Mouse (Mus musculus) cerebellum, adult 18-20 months (tissue): ENCODE data around the gene Pcbp1.
"Not testable (repeated sequence)": the region's sequence is repeated elsewhere in the genome, so short reads cannot be mapped to it uniquely, and the experiment has no call there.

Experiments used
- DNase-seq, 2 experiments: peaks; one replicate each; pipeline ENCODE4 v3.0.0; 2021

Pcbp1 gene

DNA sequence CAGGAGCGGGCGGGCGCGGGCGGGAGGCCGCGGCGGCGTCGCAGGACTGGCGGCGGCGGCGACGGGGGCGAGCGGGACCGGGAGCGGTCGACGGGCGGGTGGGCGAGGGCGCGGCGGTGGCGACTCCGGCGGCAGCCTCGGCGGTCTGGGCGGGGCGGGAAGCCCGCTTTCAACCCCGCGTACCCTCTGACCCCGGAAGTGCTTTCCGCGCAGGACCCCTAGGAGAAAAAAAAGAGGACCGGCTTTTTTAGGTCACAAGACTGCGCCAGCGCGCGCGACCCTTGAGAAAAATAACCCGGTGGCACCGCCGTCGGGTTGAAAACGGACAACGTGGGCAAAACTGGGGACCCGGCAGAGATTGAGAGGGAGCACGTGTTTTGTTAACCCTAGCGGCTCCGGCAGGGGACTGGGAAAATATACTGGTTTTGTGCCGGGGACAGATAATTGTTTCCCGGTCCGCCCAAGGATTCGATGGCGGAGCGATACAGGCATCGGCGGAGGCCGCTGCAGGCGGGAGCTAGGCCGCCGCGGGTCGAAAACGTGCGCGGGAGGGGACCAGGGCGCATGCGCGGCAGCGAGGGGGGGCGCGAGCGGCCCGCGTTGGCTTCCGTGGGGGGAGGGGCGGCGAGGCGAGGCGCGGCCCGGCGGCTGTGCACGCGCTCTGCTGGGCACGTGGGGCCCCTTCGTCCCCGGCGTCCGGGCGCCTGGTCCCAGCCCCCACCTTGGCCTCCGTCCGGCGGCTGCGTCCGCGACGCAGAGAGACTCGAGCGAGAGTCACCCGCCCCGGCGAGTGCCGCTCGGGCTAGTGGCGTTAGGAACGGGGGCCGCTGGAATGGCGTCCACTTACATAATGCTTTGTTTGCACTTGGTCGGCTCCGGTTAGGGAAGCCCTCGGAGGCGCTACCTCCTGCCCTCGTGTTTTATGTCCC lies at the start of gene Pcbp1:
Gene Pcbp1, minus strand, starts transcription at position 290 of the 929 bp plus-strand sequence.
- DNase-seq: peak; percentile 94 to 100

- DNase-seq: no peak
Observed at GRCm38 (mm10) chr6:86574495-86574894, 48.4 kb upstream of the Pcbp1 start.

DNA sequence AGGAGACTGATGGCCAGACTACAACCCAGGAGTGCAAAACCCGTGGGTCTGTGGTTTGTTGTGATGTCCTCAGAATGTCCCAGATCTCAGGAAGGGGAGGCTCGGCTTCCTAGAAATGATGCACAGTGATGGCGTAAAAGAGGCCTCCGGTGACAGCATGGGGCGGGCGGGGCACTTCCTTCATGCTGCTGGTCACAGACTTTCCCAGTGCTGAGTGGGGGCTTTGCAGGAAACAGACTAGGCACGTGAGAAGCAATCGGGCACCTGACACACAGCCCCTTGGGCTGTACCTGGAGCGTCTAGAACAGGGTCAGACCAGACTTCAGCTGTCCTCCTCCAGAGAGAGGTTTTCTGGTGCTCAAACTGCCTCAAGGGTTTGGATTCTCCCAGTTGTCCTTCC lies 44.7 kb upstream of the Pcbp1 start:
- peak in 1 of 2 experiments; percentile 23 for DNase-seq

DNA sequence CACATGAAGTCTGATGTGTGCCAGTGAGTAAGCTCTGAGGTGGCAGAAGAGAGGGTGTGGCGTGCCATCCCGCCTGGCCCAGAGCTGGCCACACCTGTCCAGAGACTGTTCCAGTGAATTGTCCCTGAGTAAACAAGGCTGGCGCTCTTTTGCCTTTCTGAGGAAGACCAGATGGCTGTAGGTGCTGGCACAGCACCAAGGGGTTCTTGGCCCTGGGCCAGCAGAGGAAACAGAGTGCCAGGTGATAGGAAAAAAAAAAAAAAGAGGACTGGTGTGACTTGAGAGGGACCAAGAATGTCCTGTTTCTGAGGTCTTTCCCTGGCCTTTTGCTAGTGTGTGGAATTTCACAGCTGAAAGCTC lies 43.3 kb upstream of the Pcbp1 start:
- DNase-seq: peak; percentile 64 to 84

DNA sequence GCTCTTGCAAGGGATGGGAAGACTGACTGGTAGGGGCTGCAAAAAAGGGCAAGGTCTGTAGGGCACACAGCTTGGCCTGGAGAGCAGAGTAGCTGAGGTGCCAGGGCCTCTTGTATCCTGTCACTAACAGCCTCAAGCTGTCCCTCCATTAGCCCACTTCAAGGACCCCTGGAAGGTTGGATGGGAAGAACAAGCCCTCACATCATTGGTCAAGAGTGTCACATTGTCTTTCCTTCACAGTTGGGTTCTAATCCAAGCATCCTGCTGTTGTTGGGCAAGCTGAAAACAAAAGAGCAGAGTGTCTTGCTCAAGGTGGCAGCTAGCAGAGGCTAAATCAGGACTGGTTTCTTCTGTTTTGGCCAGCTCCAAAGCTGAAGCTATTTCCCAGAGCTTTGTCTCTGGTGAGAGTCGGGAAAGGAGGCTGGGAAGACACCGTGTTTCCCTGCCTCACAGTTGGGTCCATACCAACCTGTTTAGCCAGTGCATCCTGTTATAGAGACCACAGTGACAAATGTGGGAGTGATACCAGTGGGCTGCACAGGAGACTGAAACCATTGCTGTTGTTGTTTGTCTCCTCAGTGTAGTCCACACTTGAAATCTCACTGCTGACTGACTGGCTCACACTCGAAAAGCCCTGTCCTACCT lies 42.8 kb upstream of the Pcbp1 start:
- peak in 1 of 2 experiments; percentile 17 for DNase-seq

GRCm38 (mm10) chr6:86565782-86566181 lies 39.7 kb upstream of the Pcbp1 start:
- no peak for DNase-seq

GRCm38 (mm10) chr6:86557182-86557581 lies 31.1 kb upstream of the Pcbp1 start:
- DNase-seq: not testable (repeated sequence)

- DNase-seq: no peak
Observed at GRCm38 (mm10) chr6:86556345-86557058, 30.4 kb upstream of the Pcbp1 start.

DNA sequence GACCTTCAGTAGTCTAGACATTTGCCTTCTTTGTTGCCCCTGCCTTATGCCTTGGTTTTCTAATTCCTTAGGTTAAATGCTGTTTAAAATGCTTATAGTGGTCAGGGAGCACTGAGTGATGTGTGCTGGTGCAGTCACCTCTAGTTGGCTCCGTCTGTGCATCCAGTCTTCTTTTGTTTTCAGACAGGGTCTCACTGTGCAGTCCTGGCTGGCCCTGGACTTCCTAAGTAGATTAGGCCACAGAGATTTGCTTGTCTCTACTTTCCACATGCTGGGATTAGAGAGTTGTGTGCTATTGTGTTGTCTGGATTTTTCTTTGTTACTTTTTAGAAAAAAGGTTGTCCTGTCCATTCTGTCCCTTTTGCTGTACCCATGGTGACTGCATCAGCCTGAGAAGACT lies 24.5 kb upstream of the Pcbp1 start:
- no peak for DNase-seq

- no peak for DNase-seq
Observed at GRCm38 (mm10) chr6:86547880-86548367, 21.8 kb upstream of the Pcbp1 start.

DNA sequence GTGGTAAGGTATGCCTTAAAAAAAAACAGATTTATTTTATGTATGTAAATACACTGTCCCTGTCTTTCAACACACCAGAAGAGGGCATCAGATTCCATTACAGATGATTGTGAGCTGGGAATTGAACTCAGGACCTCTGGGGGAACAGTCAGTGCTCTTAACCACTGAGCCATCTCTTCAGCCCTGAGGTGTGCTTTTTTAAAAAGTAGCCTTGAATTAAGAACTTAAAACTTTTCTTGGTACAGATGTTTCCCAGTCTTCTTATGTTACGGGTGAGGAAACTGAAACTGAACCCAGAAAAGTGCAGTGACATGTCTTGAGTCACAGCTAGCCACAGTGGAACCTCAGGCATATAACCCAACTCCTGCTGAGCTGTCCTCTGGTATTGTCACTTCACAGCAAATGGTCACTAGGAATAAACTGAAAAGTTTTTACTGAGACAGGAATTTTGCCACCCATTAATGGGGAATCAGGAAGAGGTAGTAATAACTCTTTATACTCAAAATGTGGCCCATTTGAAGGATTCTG lies 21.2 kb upstream of the Pcbp1 start:
- DNase-seq: no peak

GRCm38 (mm10) chr6:86545236-86545635 lies 19.1 kb upstream of the Pcbp1 start:
- peak; percentile 45 to 56 for DNase-seq

DNA sequence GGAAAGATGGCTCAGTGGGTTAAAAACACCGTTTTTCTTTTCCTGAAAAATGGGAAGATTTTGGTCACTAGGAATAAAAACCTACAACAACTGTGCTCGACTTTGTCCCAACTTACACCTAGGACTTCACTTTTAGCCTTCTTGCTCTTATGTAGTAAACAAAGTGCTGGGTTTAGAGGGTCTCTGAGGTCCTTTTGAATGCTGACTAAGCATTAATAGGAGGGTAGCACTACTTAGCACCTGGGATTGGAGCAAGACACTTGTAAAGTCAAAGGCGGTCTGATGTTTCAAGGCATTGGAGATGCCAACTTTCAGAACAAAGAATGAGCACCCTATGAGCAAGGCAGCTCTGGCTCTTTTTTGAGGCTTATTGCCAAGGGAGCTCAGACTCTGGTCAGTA lies 17.7 kb upstream of the Pcbp1 start:
- no peak for DNase-seq

DNA sequence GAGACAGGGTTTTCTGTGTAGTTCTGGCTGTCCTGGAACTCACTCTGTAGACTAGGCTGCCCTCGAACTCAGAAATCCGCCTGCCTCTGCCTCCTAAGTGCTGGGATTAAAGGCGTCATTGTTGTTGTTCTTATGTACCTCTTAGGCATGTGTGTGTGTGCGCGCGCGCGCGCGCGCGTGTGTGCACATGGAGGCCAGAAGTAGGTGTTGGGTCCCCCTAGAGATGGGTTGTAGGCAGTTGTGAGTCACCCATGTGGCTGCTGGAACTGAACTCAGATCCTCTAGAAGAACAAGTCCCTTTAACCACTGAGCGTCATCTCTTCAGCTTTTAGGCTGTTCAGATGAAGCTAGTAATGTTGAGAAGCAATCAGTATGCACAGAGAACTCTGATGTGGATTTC lies 16.9 kb upstream of the Pcbp1 start:
- no peak for DNase-seq

- no peak for DNase-seq
Observed at GRCm38 (mm10) chr6:86541650-86542049, 15.5 kb upstream of the Pcbp1 start.

DNA sequence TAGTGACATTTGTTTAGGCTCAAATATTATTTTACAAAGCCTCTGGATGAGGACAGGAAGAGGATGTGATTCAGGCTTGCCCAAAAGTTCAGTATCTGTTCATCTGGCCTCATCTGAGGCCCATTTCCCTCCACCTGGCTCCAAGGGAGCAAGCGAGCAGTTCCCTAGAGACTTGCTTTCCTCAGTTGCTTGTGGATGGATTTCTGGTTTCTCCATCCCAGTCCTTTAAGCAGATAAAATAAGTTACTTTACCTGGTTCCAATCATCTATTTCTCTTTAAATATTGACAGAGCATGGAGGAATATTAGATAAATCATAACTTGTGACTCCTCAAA lies 2.3 kb upstream of the Pcbp1 start:
- no peak for DNase-seq

DNA sequence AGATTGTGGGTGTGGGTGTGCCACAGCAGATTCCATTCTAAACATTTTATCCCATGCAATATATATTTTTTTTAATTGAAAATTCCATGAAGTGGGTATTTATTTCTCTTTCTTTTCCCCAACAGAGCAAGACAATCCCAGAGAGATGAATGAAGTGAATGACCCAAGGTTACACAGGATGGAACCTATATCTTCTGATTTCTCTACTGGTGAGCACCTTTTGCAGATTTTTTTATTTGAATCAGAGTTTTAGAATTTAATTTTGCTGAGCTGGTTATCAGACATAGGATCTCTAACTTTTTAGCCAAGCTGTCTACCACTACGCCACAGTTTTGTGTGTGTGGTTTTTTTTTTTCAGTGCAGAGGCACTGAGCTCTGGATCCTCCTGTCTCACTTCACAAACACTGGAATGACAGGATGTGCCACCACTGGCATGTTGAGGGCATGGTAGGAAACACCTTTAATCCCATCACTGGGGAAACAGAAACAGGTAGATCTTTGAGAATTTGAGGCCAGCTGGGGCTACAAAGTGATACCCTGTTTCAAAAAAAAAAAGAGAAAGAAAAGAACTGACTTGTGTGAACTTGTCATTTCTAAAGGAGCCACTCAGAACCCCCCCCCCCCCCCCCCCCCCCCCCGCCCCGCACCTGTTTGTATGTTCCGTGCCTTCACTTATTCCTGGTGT lies 1.8 kb upstream of the Pcbp1 start:
- no peak for DNase-seq

DNA sequence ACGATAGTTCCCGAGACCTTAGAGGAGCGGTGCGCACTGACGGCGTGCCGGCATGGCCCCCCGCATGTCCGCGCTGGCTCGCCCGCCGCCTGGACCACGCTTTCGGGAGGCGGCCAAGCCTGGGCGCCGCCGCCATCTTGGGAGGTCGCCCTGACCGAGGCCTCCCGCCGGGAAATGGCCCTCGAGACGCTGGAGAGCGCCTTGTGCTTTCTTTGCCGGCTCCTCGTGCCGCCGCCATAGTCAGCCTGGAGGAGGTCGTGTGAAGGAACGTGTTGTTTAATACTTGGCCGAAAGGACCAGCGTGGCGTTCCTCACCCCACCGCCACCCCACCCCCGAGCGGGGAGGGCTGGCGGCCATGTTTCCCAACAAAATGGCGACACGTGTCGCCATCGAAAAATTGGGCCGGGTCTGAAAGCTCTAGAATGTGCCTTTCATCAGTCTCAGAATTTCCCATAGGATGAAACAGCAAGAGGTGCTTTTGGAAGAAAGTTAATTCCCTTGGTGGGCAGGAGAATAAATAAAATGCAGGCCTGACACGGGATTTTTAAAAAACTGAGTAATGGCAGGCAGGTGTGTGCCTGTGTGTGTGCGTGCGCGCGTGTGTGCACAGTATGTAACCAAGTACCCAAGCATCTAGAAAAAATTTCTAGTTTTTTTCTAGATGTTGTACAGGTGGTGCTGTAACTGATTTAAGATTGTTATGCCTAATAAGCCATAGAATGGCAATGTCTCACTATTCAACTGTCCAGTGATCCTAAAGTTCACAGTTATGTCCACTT lies 1.0 kb upstream of the Pcbp1 start:
- DNase-seq: peak in 1 of 2 experiments; percentile 92

GRCm38 (mm10) chr6:86525646-86526031 lies 482 bp downstream of the Pcbp1 start:
- DNase-seq: peak; percentile 74 to 82

- peak; percentile 42 to 62 for DNase-seq
Observed at GRCm38 (mm10) chr6:86524879-86525645, 1.1 kb downstream of the Pcbp1 start.
